Mouse (Mus musculus) MEL (cell line): Measurements from ENCODE around the gene Rhpn2.

Experiments used
- CTCF ChIP-seq, 3 experiments: IDR thresholded peaks in 2 of 3; conservative IDR thresholded peaks in 1 of 3; 2 replicates each; pipeline ENCODE4 v1.5.1; 2011 to 2012; ENCODE audit warnings: low read length in 3 of 3, low read depth in 2 of 3, mild to moderate bottlenecking in 2 of 3, improper control_type of control experiment in 1 of 3, inconsistent platforms in 1 of 3, mixed read lengths in 1 of 3, moderate library complexity in 1 of 3; ENCODE audit not compliant: control insufficient read depth in 1 of 3, insufficient read depth in 1 of 3, poor library complexity in 1 of 3, severe bottlenecking in 1 of 3
- EP300 ChIP-seq, 2 experiments: IDR thresholded peaks; 2 replicates each; pipeline ENCODE4 v1.6.1; 2011; ENCODE audit warnings: improper control_type of control experiment in 2 of 2, low read length in 2 of 2, low read depth in 1 of 2, mild to moderate bottlenecking in 1 of 2
- GABPA ChIP-seq: IDR thresholded peaks from 2 replicates; pipeline ENCODE4 v1.6.1; 2012; ENCODE audit warnings: low read depth, mild to moderate bottlenecking, inconsistent platforms, low read length, improper control_type of control experiment, moderate library complexity
- GATA1 ChIP-seq: IDR thresholded peaks from 2 replicates; pipeline ENCODE4 v1.6.1; 2011; ENCODE audit warnings: low read depth, low read length, improper control_type of control experiment
- MAX ChIP-seq: IDR thresholded peaks from 2 replicates; pipeline ENCODE4 v1.6.1; 2011; ENCODE audit warnings: low read length, improper control_type of control experiment
- MAZ ChIP-seq: IDR thresholded peaks from 2 replicates; pipeline ENCODE4 v1.6.1; 2012; ENCODE audit warnings: low read depth, mild to moderate bottlenecking, inconsistent platforms, low read length, improper control_type of control experiment
- MEF2A ChIP-seq: IDR thresholded peaks from 2 replicates; pipeline ENCODE4 v1.6.1; 2014; ENCODE audit warnings: low read depth, mild to moderate bottlenecking, inconsistent platforms, low read length, improper control_type of control experiment; ENCODE audit not compliant: poor library complexity, insufficient replicate concordance, severe bottlenecking; ENCODE audit errors: extremely low read depth
- NRF1 ChIP-seq: IDR thresholded peaks from 2 replicates; pipeline ENCODE4 v1.6.1; 2014; ENCODE audit warnings: low read depth, mild to moderate bottlenecking, inconsistent platforms, low read length, improper control_type of control experiment, moderate library complexity; ENCODE audit not compliant: poor library complexity, insufficient read depth, severe bottlenecking
- POLR2A ChIP-seq, 2 experiments: IDR thresholded peaks; 2 replicates each; pipeline ENCODE4 v1.6.1; 2011 to 2012; ENCODE audit warnings: low read length in 2 of 2, mild to moderate bottlenecking in 2 of 2, control low read depth in 1 of 2, improper control_type of control experiment in 1 of 2, low read depth in 1 of 2, moderate library complexity in 1 of 2; ENCODE audit not compliant: control insufficient read depth in 1 of 2, insufficient read depth in 1 of 2, poor library complexity in 1 of 2
- POLR2AphosphoS2 ChIP-seq: IDR thresholded peaks from 2 replicates; pipeline ENCODE4 v1.6.1; 2011; ENCODE audit warnings: low read length, improper control_type of control experiment
- SMC3 ChIP-seq: IDR thresholded peaks from 2 replicates; pipeline ENCODE4 v1.6.1; 2011; ENCODE audit warnings: low read depth, low read length, improper control_type of control experiment
- UBTF ChIP-seq: IDR thresholded peaks from 2 replicates; pipeline ENCODE4 v1.6.1; 2012; ENCODE audit warnings: low read depth, mild to moderate bottlenecking, inconsistent platforms, low read length, improper control_type of control experiment, moderate library complexity, borderline replicate concordance; ENCODE audit not compliant: insufficient read depth
- USF1 ChIP-seq: IDR thresholded peaks from 2 replicates; pipeline ENCODE4 v1.6.1; 2014; ENCODE audit warnings: low read depth, mild to moderate bottlenecking, inconsistent platforms, low read length, improper control_type of control experiment, moderate library complexity
- ZC3H11A ChIP-seq: IDR thresholded peaks from 2 replicates; pipeline ENCODE4 v1.6.1; 2012; ENCODE audit warnings: low read depth, mild to moderate bottlenecking, inconsistent platforms, low read length, improper control_type of control experiment

- TF ChIP-seq NRF1 (no peak), CTCF (IDR thresholded peaks at IDR 0.05 in 2 of 3, conservative IDR thresholded peaks at IDR 0.05 in 1 of 3; ENCODE audit: control insufficient read depth in 1 of 3, insufficient read depth in 1 of 3, low read depth in 2 of 3, low read length in 3 of 3, poor library complexity in 1 of 3, severe bottlenecking in 1 of 3) (no peak), USF1 (no peak), EP300 (IDR thresholded peaks at IDR 0.05; ENCODE audit: low read depth in 1 of 2, low read length in 2 of 2) (no peak), POLR2A (IDR thresholded peaks at IDR 0.05; ENCODE audit: control insufficient read depth in 1 of 2, insufficient read depth in 1 of 2, low read depth in 1 of 2, low read length in 2 of 2, poor library complexity in 1 of 2) (no peak), MEF2A (no peak), GABPA (no peak), MAZ (no peak), UBTF (no peak), ZC3H11A (no peak), GATA1 (no peak), MAX (no peak), POLR2AphosphoS2 (no peak), SMC3 (no peak)
These were observed 17.2 kb downstream of the Rhpn2 start for GRCm38 (mm10) chr7:35351155-35351554.
